Mouse (Mus musculus): ENCODE results near the gene Slc25a25. TPM values are rescaled to one million over a fixed set of nuclear protein-coding genes. Genes with fewer than 3 reads are reported as not detected.
A peak's percentile ranks its signal among the peaks of the same experiment; 100 is the strongest.

The Slc25a25 gene
- polyA plus RNA-seq, 1 experiment from 2014 or later = 29.2 TPM

DNA sequence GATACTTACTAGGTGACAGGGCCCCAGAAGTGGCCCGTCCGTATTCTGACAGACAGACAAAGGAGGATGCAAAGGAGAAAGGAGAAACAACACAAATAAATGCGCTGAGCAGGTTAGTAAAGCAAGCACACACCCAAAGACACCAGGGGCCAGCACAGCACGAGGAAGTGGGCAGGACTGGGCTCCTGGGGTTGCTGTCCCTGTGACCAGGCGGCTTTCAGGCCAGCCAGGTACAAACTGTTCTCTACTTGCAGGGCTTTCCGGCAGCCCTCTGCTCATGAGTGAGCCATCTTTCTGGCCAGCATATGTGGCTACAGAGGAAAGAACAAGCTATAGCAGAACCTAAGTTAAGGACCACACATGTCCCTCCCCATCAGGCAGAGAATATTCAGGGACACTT lies 30.6 kb downstream of the Slc25a25 start:
- 91% methylated on average over 6 of the region's 6 CpGs for WGBS
- H3K4me1 ChIP-seq = peaks cover 31% of the 10 kb centered on the region
- H3K36me3 ChIP-seq = peaks cover 61% of the 10 kb centered on the region

DNA sequence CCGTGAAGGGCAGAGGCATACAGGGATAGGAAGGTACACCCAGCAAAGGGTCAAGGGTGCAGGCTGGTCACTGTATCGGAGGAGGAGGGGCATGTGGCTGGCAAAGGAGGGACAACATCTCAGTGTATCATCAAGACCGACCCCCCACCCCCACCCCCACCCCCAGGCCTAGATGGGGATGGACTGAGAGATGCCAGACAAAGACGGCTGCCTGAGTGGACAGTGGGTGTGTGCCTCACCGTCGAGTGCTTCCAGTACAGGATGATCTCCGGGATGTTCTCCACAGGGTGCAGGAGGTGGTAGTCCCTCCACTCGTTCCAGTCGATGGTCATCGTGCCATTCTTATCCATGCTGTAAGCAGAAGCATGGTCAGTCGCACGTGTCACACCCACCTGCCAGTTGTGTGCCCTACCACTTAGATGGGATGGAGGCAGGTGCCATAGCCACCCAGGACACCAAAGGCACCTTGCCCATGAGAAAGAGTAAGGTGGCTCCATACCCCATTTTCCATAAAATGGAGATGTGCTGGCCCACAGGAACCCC lies 31.1 kb downstream of the Slc25a25 start:
- peaks cover 26% of the 10 kb centered on the region for H3K4me1 ChIP-seq
- no peaks in the 10 kb centered on the region for H3K9me3 ChIP-seq (replicated peaks)
- no peak for DNase-seq (ENCODE audit: low spot score)
- H3K27me3 ChIP-seq (ENCODE audit: low read depth, poor library complexity, severe bottlenecking) = no peaks in the 10 kb centered on the region
- H3K27ac ChIP-seq (replicated peaks) = 0 out of 2 replicates have a peak overlapping the region, but pooled peaks have one; percentile 9
- no peak overlapping the region for H3K4me3 ChIP-seq
- peaks cover 66% of the 10 kb centered on the region for H3K36me3 ChIP-seq
- WGBS = 92% methylated on average over 12 of the region's 12 CpGs

More for the DNA sequence above, 30.6 kb downstream of the Slc25a25 start:
- Histone ChIP-seq H3K9me3 (replicated peaks) (no peaks in the 10 kb centered on the region), H3K27me3 (ENCODE audit: low read depth, poor library complexity, severe bottlenecking) (no peaks in the 10 kb centered on the region), H3K4me3 (no peak overlapping the region), H3K27ac (replicated peaks) (0 out of 2 replicates have a peak overlapping the region, but pooled peaks have one; percentile 9)
- DNase-seq (ENCODE audit: low spot score) = no peak

DNA sequence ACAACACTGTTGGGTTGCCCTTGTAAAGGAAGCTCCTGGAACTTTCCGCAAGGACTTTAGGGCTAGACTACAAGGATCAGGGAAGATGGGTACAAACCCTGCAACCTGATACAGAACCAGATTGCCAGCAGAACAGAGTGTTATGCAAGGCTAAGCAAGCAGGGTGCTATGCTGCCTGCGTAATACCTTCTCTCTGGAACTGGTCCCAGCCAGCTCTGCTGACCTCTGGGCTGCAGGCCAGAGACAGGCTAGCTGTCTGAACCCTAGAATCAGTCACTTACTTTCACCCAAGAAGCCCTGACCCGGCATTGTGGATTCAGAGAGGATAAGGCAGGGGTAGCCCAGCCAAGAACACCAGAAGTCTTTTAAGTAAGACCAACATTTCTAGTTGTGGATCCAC lies 31.9 kb downstream of the Slc25a25 start:
- no peak for DNase-seq (ENCODE audit: low spot score)
- no peak overlapping the region for H3K27ac ChIP-seq (replicated peaks)
- H3K27me3 ChIP-seq (ENCODE audit: low read depth, poor library complexity, severe bottlenecking) = no peaks in the 10 kb centered on the region
- no peak overlapping the region for H3K4me3 ChIP-seq
- peaks cover 18% of the 10 kb centered on the region for H3K4me1 ChIP-seq
- H3K36me3 ChIP-seq = peaks cover 74% of the 10 kb centered on the region
- H3K9me3 ChIP-seq (replicated peaks) = no peaks in the 10 kb centered on the region
- 96% methylated on average over 3 of the region's 3 CpGs for WGBS

DNA sequence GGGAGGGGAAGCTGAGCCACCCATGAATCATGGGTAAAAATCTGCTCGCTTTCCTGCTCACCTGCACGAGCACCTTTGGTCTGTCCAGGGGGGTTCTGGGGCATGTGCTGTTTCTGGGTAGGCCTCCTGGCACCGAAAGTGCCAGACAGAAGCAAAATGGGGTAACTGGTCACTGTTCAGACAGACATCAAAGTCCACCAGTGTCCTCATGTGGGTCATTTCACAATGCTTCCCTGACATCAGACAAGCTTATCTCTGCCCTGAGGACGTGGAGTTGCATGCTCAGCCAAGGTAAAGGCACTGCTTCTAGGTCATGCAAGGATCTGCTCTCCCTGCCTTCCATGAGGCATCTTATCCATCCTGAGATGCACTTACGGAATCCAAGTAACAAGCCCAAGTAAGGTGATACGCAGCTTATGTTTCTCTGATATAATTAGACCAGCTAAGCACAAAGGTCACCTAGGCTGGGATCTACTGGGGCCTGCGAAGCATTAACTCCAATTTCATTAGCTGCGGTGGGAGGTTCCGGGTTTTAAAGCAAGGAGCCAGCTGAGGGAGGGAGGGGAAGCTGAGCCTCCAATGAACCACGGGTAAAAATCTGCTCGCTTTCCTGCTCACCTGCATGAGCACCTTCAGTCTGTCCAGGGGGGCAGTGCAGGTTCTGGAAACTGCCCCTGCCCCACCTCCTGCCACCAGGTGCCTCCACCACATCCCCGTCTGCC lies 32.7 kb downstream of the Slc25a25 start:
- Histone ChIP-seq H3K27ac (replicated peaks) (no peak overlapping the region), H3K27me3 (ENCODE audit: low read depth, poor library complexity, severe bottlenecking) (no peaks in the 10 kb centered on the region), H3K4me3 (no peak overlapping the region), H3K4me1 (peaks cover 10% of the 10 kb centered on the region), H3K9me3 (replicated peaks) (no peaks in the 10 kb centered on the region), H3K36me3 (peaks cover 81% of the 10 kb centered on the region)
- no peak for DNase-seq (ENCODE audit: low spot score)
- WGBS = 91% methylated on average over 12 of the region's 12 CpGs

DNA sequence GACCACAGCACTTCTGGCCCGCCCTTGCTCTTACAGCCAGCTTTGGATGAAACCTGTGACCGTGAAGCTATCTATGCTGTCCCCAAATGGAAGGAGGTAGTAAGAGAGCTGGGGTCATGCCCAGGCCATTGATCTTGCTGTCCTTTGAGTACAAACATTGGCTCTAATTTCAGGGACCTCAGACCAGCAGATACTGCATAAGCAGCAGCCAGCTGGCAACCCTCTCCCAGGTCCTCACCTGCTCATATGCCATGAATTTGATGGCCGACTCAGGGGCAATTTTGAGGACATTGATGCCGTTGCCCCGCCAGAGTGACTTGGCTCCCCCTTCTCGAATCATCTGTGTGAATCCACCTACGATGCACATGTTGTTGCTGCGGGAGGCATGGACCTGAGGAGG lies 33.8 kb downstream of the Slc25a25 start:
- no peak overlapping the region for H3K27ac ChIP-seq (replicated peaks)
- H3K4me1 ChIP-seq = no peaks in the 10 kb centered on the region
- peaks cover 82% of the 10 kb centered on the region for H3K36me3 ChIP-seq
- no peaks in the 10 kb centered on the region for H3K27me3 ChIP-seq (ENCODE audit: low read depth, poor library complexity, severe bottlenecking)
- 93% methylated on average over 8 of the region's 8 CpGs for WGBS
- DNase-seq (ENCODE audit: low spot score) = no peak
- no peak overlapping the region for H3K4me3 ChIP-seq
- H3K9me3 ChIP-seq (replicated peaks) = no peaks in the 10 kb centered on the region

DNA sequence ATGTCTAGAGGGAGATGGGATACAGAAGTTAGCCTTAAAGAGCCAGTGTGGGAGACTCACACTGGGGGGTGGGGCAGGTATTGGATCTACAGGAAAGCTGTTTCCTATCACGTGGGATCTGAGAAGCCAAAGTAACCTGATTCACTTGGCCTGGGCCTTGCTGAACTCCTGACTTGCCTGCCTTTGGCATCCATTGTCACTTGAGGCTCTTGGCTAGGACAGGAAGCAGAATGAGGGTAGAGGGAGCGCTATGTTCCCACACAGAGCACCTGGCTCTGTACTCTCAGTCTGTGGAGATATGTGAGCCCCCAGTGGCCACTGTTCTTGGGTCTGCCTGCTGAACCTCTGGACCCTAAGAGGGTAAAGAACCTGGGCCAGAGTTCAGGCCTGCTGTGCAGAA lies 34.7 kb downstream of the Slc25a25 start:
- Histone ChIP-seq H3K27ac (replicated peaks) (no peak overlapping the region), H3K9me3 (replicated peaks) (no peaks in the 10 kb centered on the region), H3K27me3 (ENCODE audit: low read depth, poor library complexity, severe bottlenecking) (no peaks in the 10 kb centered on the region), H3K4me3 (no peak overlapping the region), H3K4me1 (no peaks in the 10 kb centered on the region), H3K36me3 (peaks cover 80% of the 10 kb centered on the region)
- DNase-seq (ENCODE audit: low spot score) = no peak
- 89% methylated on average over 2 of the region's 2 CpGs for WGBS

DNA sequence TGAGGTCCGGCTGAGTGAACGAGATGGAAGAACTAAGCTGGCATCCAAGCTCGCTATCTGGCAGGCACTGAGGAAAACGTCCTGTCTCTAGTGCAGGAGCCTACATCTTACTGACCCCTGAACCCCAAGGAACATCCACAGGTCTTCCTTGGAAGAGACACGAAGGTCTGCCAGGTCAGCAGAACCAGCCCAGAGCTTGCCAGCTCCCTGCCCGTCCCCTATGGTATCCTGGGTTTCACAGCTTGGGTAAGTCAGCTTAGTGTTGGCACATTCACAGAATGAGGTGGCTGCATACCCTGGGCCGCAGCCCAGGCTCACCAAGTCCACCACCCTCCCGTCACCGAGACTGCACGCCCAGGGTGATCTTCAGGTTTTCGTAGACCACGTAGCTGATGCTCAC lies 35.4 kb downstream of the Slc25a25 start:
- Histone ChIP-seq H3K4me3 (no peak overlapping the region), H3K4me1 (no peaks in the 10 kb centered on the region), H3K36me3 (peaks cover 73% of the 10 kb centered on the region), H3K9me3 (replicated peaks) (no peaks in the 10 kb centered on the region), H3K27ac (replicated peaks) (no peak overlapping the region), H3K27me3 (ENCODE audit: low read depth, poor library complexity, severe bottlenecking) (no peaks in the 10 kb centered on the region)
- 93% methylated on average over 12 of the region's 12 CpGs for WGBS
- DNase-seq (ENCODE audit: low spot score) = no peak

DNA sequence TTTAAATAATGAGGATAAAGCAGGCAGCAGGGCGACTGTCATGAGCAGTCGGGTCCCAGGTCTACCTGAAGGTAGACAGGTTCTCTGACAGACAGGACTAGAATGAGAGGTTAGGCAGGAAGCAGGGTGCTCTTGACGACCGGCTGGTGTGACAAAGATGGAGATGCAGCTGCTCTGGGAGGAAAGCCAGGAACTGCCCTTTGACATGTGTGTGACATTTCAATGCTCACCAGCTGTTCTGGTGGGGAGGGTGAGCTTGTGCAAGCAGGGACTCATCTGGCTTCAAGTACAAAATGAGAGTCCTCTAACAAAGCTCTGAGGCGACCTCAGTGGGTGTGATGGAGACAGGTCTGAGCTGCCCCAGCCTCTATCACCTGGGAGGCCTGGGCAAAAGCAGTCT lies 37.3 kb downstream of the Slc25a25 start:
- 75% methylated on average over 5 of the region's 5 CpGs for WGBS
- peaks cover 54% of the 10 kb centered on the region for H3K36me3 ChIP-seq

DNA sequence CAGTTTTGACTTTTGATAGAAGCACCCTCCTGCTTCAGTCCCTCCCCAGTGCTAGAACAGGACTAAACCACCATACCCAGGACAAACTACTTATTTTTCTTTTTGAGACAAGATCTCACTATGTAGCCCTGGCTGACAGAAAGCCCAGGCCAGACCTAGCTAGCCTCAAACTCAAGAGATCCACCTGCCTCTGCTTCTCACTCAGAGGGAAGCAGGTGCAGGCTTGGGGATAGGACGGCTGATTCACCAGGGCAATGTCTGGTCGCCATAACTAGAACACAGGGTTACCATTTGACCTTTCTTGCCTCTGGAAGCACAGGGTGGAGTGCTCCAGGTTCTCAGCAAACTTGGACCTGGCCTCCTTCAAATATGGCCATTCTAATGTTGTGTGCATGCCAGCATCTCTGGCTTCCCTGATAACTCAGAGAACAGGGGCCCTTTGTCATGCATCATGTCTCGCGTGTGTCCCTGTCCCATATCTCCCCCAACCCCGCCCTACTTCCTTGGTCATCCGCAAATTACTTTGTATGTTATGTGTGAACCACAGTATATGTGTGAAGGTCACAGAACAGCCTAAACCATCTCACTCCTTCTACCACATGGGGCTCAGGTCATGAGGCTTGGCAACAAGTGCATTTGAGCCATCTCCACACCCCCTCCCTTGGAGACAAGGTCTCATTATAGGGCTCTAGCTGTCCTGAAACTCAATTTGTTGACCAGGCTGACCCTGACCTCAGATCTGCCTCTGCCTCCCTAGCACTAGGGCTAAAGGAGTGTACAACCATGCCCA lies 38.3 kb downstream of the Slc25a25 start:
- Histone ChIP-seq H3K4me3 (no peak overlapping the region), H3K36me3 (peaks cover 44% of the 10 kb centered on the region), H3K4me1 (peaks cover 5% of the 10 kb centered on the region), H3K9me3 (replicated peaks) (no peaks in the 10 kb centered on the region), H3K27me3 (ENCODE audit: low read depth, poor library complexity, severe bottlenecking) (no peaks in the 10 kb centered on the region), H3K27ac (replicated peaks) (no peak overlapping the region)
- 93% methylated on average over 6 of the region's 6 CpGs for WGBS
- DNase-seq (ENCODE audit: low spot score) = no peak

More for the DNA sequence above, 37.3 kb downstream of the Slc25a25 start:
- no peaks in the 10 kb centered on the region for H3K27me3 ChIP-seq (ENCODE audit: low read depth, poor library complexity, severe bottlenecking)
- H3K27ac ChIP-seq (replicated peaks) = no peak overlapping the region
- peaks cover under 1% of the 10 kb centered on the region for H3K4me1 ChIP-seq
- no peak overlapping the region for H3K4me3 ChIP-seq
- no peak for DNase-seq (ENCODE audit: low spot score)
- H3K9me3 ChIP-seq (replicated peaks) = no peaks in the 10 kb centered on the region

DNA sequence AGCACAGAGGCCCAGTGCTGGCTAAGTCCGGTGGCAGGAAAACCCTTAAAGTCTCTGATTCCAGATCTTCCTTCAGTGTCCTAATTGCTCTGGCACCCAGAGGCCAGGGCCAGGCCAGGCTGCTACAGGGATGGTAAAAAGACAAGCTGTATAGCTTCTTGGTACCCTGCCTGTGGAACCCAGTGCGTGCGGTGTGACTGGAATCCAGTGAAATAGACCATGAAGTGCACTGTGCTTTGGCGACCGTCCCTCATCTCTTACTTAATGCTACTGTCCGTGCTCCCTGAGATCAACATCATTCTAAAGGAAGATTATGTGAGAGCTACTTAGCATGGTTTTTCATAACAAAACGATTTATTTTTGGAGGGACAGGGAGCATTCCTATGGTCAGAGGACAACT lies 39.8 kb downstream of the Slc25a25 start:
- Histone ChIP-seq H3K9me3 (replicated peaks) (no peaks in the 10 kb centered on the region), H3K36me3 (peaks cover 29% of the 10 kb centered on the region), H3K27ac (replicated peaks) (no peak overlapping the region), H3K4me1 (peaks cover 5% of the 10 kb centered on the region), H3K4me3 (no peak overlapping the region), H3K27me3 (ENCODE audit: low read depth, poor library complexity, severe bottlenecking) (no peaks in the 10 kb centered on the region)
- 84% methylated on average over 7 of the region's 7 CpGs for WGBS
- no peak for DNase-seq (ENCODE audit: low spot score)

DNA sequence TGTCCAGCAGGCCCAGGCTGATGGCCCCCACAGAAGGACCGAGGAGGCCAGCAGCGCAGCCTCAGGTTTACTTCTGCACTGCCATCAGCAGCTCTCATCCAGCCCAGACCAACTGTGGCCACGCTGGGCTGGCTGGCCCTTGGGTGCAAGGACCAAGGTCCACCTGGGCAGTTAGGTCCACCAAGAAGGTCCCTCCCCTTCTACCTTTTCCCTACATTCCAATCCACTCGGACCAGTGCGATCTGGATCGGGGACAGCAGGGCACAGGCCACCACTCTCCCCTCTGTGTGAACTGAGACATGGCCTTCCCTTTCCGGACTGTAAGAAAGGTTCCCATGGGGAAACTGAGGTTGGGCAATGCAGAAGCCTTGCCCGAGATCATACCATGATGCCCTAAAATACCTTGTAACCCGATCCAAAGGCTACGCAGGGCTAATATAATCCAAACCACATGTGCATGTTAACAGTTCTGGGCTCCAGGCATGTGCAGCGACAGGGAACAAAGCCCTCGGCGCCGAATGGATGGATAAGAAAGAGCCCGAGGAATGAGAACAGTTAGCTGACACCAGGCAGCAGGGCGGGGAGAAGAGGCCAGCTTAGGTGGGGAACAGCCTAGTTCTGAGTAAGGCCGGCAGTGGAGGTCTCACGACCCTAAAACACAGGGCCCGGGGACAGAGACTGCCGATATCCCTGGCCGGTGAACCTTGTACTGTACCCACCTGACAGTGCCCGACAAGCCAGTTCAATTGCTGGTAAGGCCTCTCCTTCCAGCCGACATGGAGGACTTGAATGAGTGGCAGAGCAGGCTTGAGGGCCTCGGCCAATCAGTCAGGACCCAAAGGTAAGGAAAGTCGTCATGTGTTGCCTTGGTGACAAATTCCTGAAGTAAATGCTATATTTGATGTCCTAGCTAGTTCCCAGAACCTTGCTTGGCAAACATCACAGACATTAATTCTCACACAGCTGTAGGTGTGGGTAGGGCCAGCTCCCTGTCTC lies 42.5 kb downstream of the Slc25a25 start:
- DNase-seq (ENCODE audit: low spot score) = peak; percentile 22
- 75% methylated on average over 25 of the region's 25 CpGs for WGBS
- Histone ChIP-seq H3K36me3 (peaks cover 2% of the 10 kb centered on the region), H3K4me1 (peaks cover 5% of the 10 kb centered on the region), H3K27ac (replicated peaks) (peak overlapping the region; percentile 64), H3K4me3 (no peak overlapping the region), H3K9me3 (replicated peaks) (no peaks in the 10 kb centered on the region), H3K27me3 (ENCODE audit: low read depth, poor library complexity, severe bottlenecking) (no peaks in the 10 kb centered on the region)

DNA sequence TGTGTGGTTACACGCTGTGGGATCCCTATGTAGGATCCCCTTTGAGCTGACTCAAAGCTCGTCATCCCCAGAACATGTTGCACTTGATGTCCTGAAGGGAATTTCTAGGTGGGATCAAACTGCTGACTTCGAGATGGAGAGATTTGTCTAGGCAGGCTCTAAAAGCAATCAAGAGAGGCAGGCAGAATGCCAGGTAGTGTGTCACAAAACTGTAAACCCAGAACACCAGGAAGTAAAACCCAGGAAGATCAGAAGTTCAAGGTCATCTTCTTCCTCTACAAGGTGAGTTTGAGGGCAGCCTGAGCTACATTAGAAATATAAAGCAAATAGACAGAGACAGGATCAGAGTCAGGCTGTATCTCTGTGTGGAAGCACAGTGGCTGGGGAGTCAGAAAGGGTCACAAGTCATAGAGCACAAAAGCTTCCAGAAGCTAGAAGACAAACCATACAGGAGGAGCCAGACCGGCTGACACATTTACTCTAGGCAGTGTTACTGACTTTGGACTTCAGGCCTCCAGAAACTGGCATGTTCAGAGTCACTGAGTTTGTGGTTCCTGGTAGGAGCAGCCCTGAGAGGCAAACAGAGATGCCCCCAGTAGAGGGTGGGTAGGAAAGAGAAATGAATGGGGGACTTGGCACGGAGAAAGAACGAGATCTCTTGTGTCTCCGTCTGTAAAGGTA lies 44.0 kb downstream of the Slc25a25 start:
- H3K27ac ChIP-seq (replicated peaks) = no peak overlapping the region
- no peaks in the 10 kb centered on the region for H3K27me3 ChIP-seq (ENCODE audit: low read depth, poor library complexity, severe bottlenecking)
- no peak overlapping the region for H3K4me3 ChIP-seq
- H3K9me3 ChIP-seq (replicated peaks) = no peaks in the 10 kb centered on the region
- DNase-seq (ENCODE audit: low spot score) = no peak
- H3K36me3 ChIP-seq = peaks cover 5% of the 10 kb centered on the region
- 84% methylated on average over 7 of the region's 7 CpGs for WGBS
- H3K4me1 ChIP-seq = peaks cover 5% of the 10 kb centered on the region
